Comparison of ENCODE assay signal across 10 mouse cellular contexts in genomic region chr12:52393981-52394718, GRCm38 (mm10).
A peak's percentile ranks its signal among the peaks of the same experiment; 100 is the strongest.
DNase-seq lines count a peak whose midpoint lies in the region; ATAC-seq and TF ChIP-seq lines count a peak whose summit lies in the region.
"Had no signal": no experiment of that assay in that cellular context is flagged by ENCODE, and none has a peak within 500 bp of the region (broad histone marks: within the 10 kb centered on the region; RNA-seq: fewer than 3 reads in every experiment).

No protein-coding gene starts in this region.

- peaks cover 14% of the 10 kb centered on the region; the same call in 1 of the 2 replicates for H3K4me1 ChIP-seq in lung, postnatal 0 days (ENCODE audit: insufficient read depth, low read depth, low read length)
- peaks cover 57% of the 10 kb centered on the region for H3K4me1 ChIP-seq in forebrain, embryonic 15.5 days
- H3K4me1 ChIP-seq in midbrain, postnatal 0 days (ENCODE audit: insufficient read depth, low read length): peaks cover 10% of the 10 kb centered on the region
- 0 out of 2 replicates have a peak, but pooled peaks cover 5% of the 10 kb centered on the region for H3K4me1 ChIP-seq in kidney, embryonic 14.5 days (ENCODE audit: control insufficient read depth, insufficient read depth, low read length)

- H3K27me3 ChIP-seq in lung, postnatal 0 days (replicated peaks; ENCODE audit: insufficient read depth, low read length): no peaks in the 10 kb centered on the region
- no peaks in the 10 kb centered on the region for H3K27me3 ChIP-seq in forebrain, embryonic 15.5 days
- H3K27me3 ChIP-seq in midbrain, postnatal 0 days (ENCODE audit: insufficient read depth, low read length): no peaks in the 10 kb centered on the region
- no peaks in the 10 kb centered on the region for H3K27me3 ChIP-seq in kidney, embryonic 14.5 days (ENCODE audit: control insufficient read depth, insufficient read depth, low read length)
- H3K27me3 ChIP-seq: limb, embryonic 15.5 days had no signal

- H3K9ac ChIP-seq in lung, postnatal 0 days (replicated peaks; ENCODE audit: low read depth): no peak overlapping the region
- no peak overlapping the region for H3K9ac ChIP-seq in forebrain, embryonic 15.5 days (replicated peaks)
- H3K9ac ChIP-seq in midbrain, postnatal 0 days (replicated peaks; ENCODE audit: low read length, poor library complexity, severe bottlenecking): no peak overlapping the region
- H3K9ac ChIP-seq in kidney, embryonic 14.5 days (ENCODE audit: low read depth, low read length): no peak overlapping the region
- H3K9ac ChIP-seq: limb, embryonic 15.5 days had no signal

- H3K36me3 ChIP-seq in lung, postnatal 0 days (ENCODE audit: insufficient read depth, low read length): no peaks in the 10 kb centered on the region
- H3K36me3 ChIP-seq in forebrain, embryonic 15.5 days: no peaks in the 10 kb centered on the region
- no peaks in the 10 kb centered on the region for H3K36me3 ChIP-seq in midbrain, postnatal 0 days (ENCODE audit: insufficient read depth, low read length)
- H3K36me3 ChIP-seq in kidney, embryonic 14.5 days (ENCODE audit: control insufficient read depth, insufficient read depth, low read length): no peaks in the 10 kb centered on the region
- H3K36me3 ChIP-seq: limb, embryonic 15.5 days had no signal

- no peak for TF ChIP-seq CTCF in lung, postnatal 0 days (IDR thresholded peaks at IDR 0.05)
- no peak for TF ChIP-seq CTCF in midbrain, postnatal 0 days (IDR thresholded peaks at IDR 0.05)

- H3K4me3 ChIP-seq in lung, postnatal 0 days (ENCODE audit: low read depth, low read length): no peak overlapping the region
- no peak overlapping the region for H3K4me3 ChIP-seq in forebrain, embryonic 15.5 days
- H3K4me3 ChIP-seq in midbrain, postnatal 0 days (ENCODE audit: low read depth, low read length): no peak overlapping the region
- no peak overlapping the region for H3K4me3 ChIP-seq in kidney, embryonic 14.5 days (ENCODE audit: low read length)
- H3K4me3 ChIP-seq: limb, embryonic 15.5 days had no signal

- TF ChIP-seq EP300 in lung, postnatal 0 days (IDR thresholded peaks at IDR 0.05): no peak

- 46% methylated on average over 15 of the region's 15 CpGs for WGBS in lung, postnatal 0 days
- 46% methylated on average over 15 of the region's 15 CpGs for WGBS in forebrain, embryonic 15.5 days
- 53% methylated on average over 15 of the region's 15 CpGs for WGBS in midbrain, postnatal 0 days
- 72% methylated on average over 15 of the region's 15 CpGs for WGBS in kidney, embryonic 14.5 days

- peak; percentile 38 for DNase-seq in adrenal gland, adult 2 months
- no peak for DNase-seq in adrenal gland, adult 8-10 months
- no peak for DNase-seq in lung, postnatal 0 days (ENCODE audit: low spot score)
- no peak for DNase-seq in lung, postnatal 36 days
- DNase-seq in midbrain, postnatal 0 days (ENCODE audit: low spot score): peak; percentile 50
- DNase-seq in ovary, adult 18-20 months (ENCODE audit: low spot score): no peak

- H3K27ac ChIP-seq in lung, postnatal 0 days (ENCODE audit: low read length): no peak overlapping the region
- H3K27ac ChIP-seq in forebrain, embryonic 15.5 days (replicated peaks): peak overlapping the region; percentile 6; the same call in 1 of the 2 replicates
- no peak overlapping the region for H3K27ac ChIP-seq in midbrain, postnatal 0 days (ENCODE audit: low read depth, low read length)
- H3K27ac ChIP-seq in kidney, embryonic 14.5 days (ENCODE audit: low read depth, low read length): no peak overlapping the region
- H3K27ac ChIP-seq: limb, embryonic 15.5 days had no signal

- no peaks in the 10 kb centered on the region for H3K9me3 ChIP-seq in lung, postnatal 0 days (ENCODE audit: low read length)
- no peaks in the 10 kb centered on the region for H3K9me3 ChIP-seq in forebrain, embryonic 15.5 days
- H3K9me3 ChIP-seq in midbrain, postnatal 0 days (ENCODE audit: low read length): no peaks in the 10 kb centered on the region
- no peaks in the 10 kb centered on the region for H3K9me3 ChIP-seq in kidney, embryonic 14.5 days (ENCODE audit: control insufficient read depth, low read length)
- H3K9me3 ChIP-seq: limb, embryonic 15.5 days had no signal

- H3K4me2 ChIP-seq in lung, postnatal 0 days (replicated peaks; ENCODE audit: low read depth, low read length): no peak overlapping the region
- no peak overlapping the region for H3K4me2 ChIP-seq in forebrain, embryonic 15.5 days (replicated peaks)
- H3K4me2 ChIP-seq in midbrain, postnatal 0 days (ENCODE audit: low read depth, low read length, poor library complexity, severe bottlenecking): no peak overlapping the region
- H3K4me2 ChIP-seq in kidney, embryonic 14.5 days (replicated peaks; ENCODE audit: low read depth, low read length): no peak overlapping the region
- H3K4me2 ChIP-seq: limb, embryonic 15.5 days had no signal

- ATAC-seq in lung, postnatal 0 days: peak; percentile 11; the same call in 1 of the 2 replicates
- ATAC-seq in forebrain, embryonic 15.5 days (replicated peaks): peak; percentile 21
- peak; percentile 29; the same call in 1 of the 2 replicates for ATAC-seq in midbrain, postnatal 0 days (ENCODE audit: low FRiP score)
- ATAC-seq in kidney, embryonic 14.5 days (ENCODE audit: low FRiP score, low TSS enrichment): no peak
- ATAC-seq: inflammation-experienced regulatory T-cells, adult 6 months had no signal

Comparison
In these comparisons a context has a peak if more than half of its experiments do, and no peak if none do; other contexts are left out.
1. DNase-seq: peak in adrenal gland, adult 2 months (single experiment) and midbrain, postnatal 0 days (single experiment); none in adrenal gland, adult 8-10 months (single experiment), lung, postnatal 0 days (single experiment), lung, postnatal 36 days (single experiment) and ovary, adult 18-20 months (single experiment).